Comparison of ENCODE assay signal across 9 mouse cellular contexts in the genomic region with DNA sequence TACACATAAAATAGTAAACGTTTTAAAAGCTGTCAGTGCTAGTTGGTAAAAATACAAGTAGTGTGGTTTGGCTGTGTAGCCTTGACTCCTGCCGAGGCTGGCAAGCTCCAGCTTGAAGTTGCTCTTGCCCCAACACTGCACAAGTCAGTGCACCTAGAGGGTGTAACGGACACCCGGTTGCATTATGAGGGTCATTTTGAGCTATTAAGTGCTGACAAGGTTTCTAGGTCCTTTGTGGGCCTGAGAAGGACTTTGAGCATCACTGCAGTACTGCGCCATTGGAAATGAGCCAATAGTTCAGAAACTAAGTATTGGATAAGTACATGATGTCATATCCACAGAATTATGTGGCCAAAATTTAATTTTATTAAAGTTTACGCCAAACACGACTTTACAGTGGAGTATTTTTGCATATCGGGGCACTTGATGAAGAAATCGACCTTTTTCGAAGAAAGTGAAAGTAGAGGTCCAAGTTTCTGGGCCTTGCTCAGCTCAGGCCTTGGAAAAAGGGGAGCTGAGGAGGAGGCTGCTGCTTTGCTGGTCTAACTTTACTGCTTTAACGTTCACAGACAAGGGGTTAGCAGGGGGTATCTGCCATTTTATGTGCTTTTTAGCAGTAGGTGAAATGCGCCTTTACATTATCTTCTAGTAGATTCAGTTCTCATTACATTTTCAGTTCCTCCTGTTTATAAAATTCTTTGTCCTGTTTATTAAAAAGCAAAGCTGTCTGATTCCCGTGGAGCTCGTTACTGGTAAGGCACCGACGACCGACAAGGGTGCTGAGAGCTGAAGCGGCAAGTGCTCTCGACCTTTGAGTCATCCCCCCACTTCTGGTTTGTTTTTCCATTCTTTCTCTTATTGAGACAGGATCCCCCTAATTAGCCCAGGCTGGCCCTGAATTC. TPM values are rescaled to one million over a fixed set of nuclear protein-coding genes. Genes with fewer than 3 reads are reported as not detected.
DNase-seq lines count a peak whose midpoint lies in the region; ATAC-seq and TF ChIP-seq lines count a peak whose summit lies in the region.
"Had no signal": no experiment of that assay in that cellular context is flagged by ENCODE, and none has a peak within 500 bp of the region (broad histone marks: within the 10 kb centered on the region; RNA-seq: fewer than 3 reads in every experiment).

No protein-coding gene starts in this region.

- DNase-seq in limb, embryonic 10.5 days (ENCODE audit: low spot score): no peak
- DNase-seq in MEL (ENCODE audit: low read depth, low spot score): peak; percentile 76
- DNase-seq in cerebellum, adult 9-11 months: no peak
- no peak for DNase-seq in ovary, adult 18-20 months (ENCODE audit: low spot score)
- DNase-seq: midbrain, embryonic 14.5 days had no signal

- TF ChIP-seq CTCF in MEL (IDR thresholded peaks at IDR 0.05 in 2 of 3, conservative IDR thresholded peaks at IDR 0.05 in 1 of 3; ENCODE audit: control insufficient read depth in 1 of 3, insufficient read depth in 1 of 3, low read depth in 2 of 3, low read length in 3 of 3, poor library complexity in 1 of 3, severe bottlenecking in 1 of 3): no peak

- WGBS in limb, embryonic 15.5 days: 53% methylated on average over 19 of the region's 19 CpGs
- WGBS in limb, embryonic 10.5 days: 74% methylated on average over 19 of the region's 19 CpGs

- H3K9me3 ChIP-seq in limb, embryonic 15.5 days: no peaks in the 10 kb centered on the region
- no peaks in the 10 kb centered on the region for H3K9me3 ChIP-seq in limb, embryonic 10.5 days (replicated peaks)
- H3K9me3 ChIP-seq in MEL (replicated peaks; ENCODE audit: insufficient read depth, low read length): no peaks in the 10 kb centered on the region

- no peaks in the 10 kb centered on the region for H3K36me3 ChIP-seq in limb, embryonic 15.5 days
- H3K36me3 ChIP-seq in limb, embryonic 10.5 days: no peaks in the 10 kb centered on the region
- H3K36me3 ChIP-seq in MEL (ENCODE audit: control insufficient read depth in 1 of 2, insufficient read depth in 2 of 2, low read length in 2 of 2) (peaks cover 0 to 49% of the 10 kb centered on the region in 2 experiments; a peak in 2 of 4 replicates), myocyte (ENCODE audit: control insufficient read depth, insufficient read depth) (no peaks in the 10 kb centered on the region)

- no peak overlapping the region for H3K4me2 ChIP-seq in limb, embryonic 15.5 days
- peak overlapping the region; percentile 39 for H3K4me2 ChIP-seq in myocyte (ENCODE audit: low read depth)

- 0 out of 2 replicates have a peak overlapping the region, but pooled peaks have one; percentile 47 for H3K27ac ChIP-seq in limb, embryonic 15.5 days
- H3K27ac ChIP-seq in limb, embryonic 10.5 days: no peak overlapping the region
- peak overlapping the region; percentile 76 for H3K27ac ChIP-seq in MEL (ENCODE audit: control insufficient read depth, low read depth, low read length)

- no peak for ATAC-seq in limb, embryonic 15.5 days (ENCODE audit: insufficient number of reproducible peaks, low FRiP score, low TSS enrichment, low read depth)
- peak; percentile 48 for ATAC-seq in erythroblast, adult 5-6 weeks (replicated peaks; ENCODE audit: low FRiP score, poor library complexity, severe bottlenecking)
- ATAC-seq: activated CD4-positive, CD25-positive, alpha-beta regulatory T cell, adult 4 months had no signal

- H3K4me1 ChIP-seq in limb, embryonic 15.5 days: peaks cover 5% of the 10 kb centered on the region
- no peaks in the 10 kb centered on the region; the same call in 1 of the 2 replicates for H3K4me1 ChIP-seq in limb, embryonic 10.5 days
- H3K4me1 ChIP-seq in MEL (ENCODE audit: control insufficient read depth in 1 of 2, insufficient read depth in 2 of 2, low read length in 2 of 2): peaks cover 29 to 32% of the 10 kb centered on the region in 2 experiments

- H3K79me2 ChIP-seq in MEL (ENCODE audit: control insufficient read depth, insufficient read depth, low read length, poor library complexity) (peaks cover 63% of the 10 kb centered on the region), myocyte (ENCODE audit: control insufficient read depth, insufficient read depth) (peaks cover 19% of the 10 kb centered on the region)

- no peak overlapping the region for H3K4me3 ChIP-seq in limb, embryonic 15.5 days
- H3K4me3 ChIP-seq in limb, embryonic 10.5 days: no peak overlapping the region
- H3K4me3 ChIP-seq in MEL (ENCODE audit: control insufficient read depth in 1 of 2, insufficient read depth in 1 of 2, low read depth in 2 of 2, low read length in 2 of 2) (peak overlapping the region; percentile 69 to 94), myocyte (no peak overlapping the region)

- no peak overlapping the region for H3ac ChIP-seq in myocyte (ENCODE audit: control insufficient read depth, insufficient read length)

- no peaks in the 10 kb centered on the region for H3K27me3 ChIP-seq in limb, embryonic 15.5 days
- no peaks in the 10 kb centered on the region for H3K27me3 ChIP-seq in limb, embryonic 10.5 days (ENCODE audit: low read depth, poor library complexity, severe bottlenecking)
- no peaks in the 10 kb centered on the region for H3K27me3 ChIP-seq in MEL (ENCODE audit: control insufficient read depth in 1 of 2, insufficient read depth in 2 of 2, low read length in 2 of 2)
- no peaks in the 10 kb centered on the region for H3K27me3 ChIP-seq in myocyte (ENCODE audit: control insufficient read depth, insufficient read depth, insufficient read length)

- no peak overlapping the region for H3K9ac ChIP-seq in limb, embryonic 15.5 days
- H3K9ac ChIP-seq in MEL (ENCODE audit: control insufficient read depth, low read depth, low read length, poor library complexity, severe bottlenecking): peak overlapping the region; percentile 80

- no peak for TF ChIP-seq POLR2A in MEL (IDR thresholded peaks at IDR 0.05; ENCODE audit: control insufficient read depth in 1 of 2, insufficient read depth in 1 of 2, low read depth in 1 of 2, low read length in 2 of 2, poor library complexity in 1 of 2)
- no peak for TF ChIP-seq POLR2A in myocyte (IDR thresholded peaks at IDR 0.05; ENCODE audit: insufficient read length, low read depth)

- TF ChIP-seq EP300 in MEL (IDR thresholded peaks at IDR 0.05; ENCODE audit: low read depth in 1 of 2, low read length in 2 of 2): no peak; a peak in 1 of 4 replicates

- TF ChIP-seq RAD21 in MEL (IDR thresholded peaks at IDR 0.05; ENCODE audit: low read depth, low read length): no peak

TF ChIP-seq in MEL, 35 proteins besides CTCF, POLR2A, EP300 and RAD21 (continues in another document):
- TF ChIP-seq SIN3A (IDR thresholded peaks at IDR 0.05; ENCODE audit: low read length) (0 out of 2 replicates have a peak, but pooled peaks have one; percentile 12), ELF1 (IDR thresholded peaks at IDR 0.05; ENCODE audit: low read depth, low read length) (no peak), MYC (IDR thresholded peaks at IDR 0.05; ENCODE audit: low read depth, low read length) (no peak), CHD2 (IDR thresholded peaks at IDR 0.05; ENCODE audit: low read length) (no peak), BHLHE40 (IDR thresholded peaks at IDR 0.05; ENCODE audit: borderline replicate concordance, low read depth, low read length) (no peak), HCFC1 (IDR thresholded peaks at IDR 0.05; ENCODE audit: low read depth, low read length) (no peak), GABPA (IDR thresholded peaks at IDR 0.05; ENCODE audit: low read depth, low read length) (no peak), ETS1 (IDR thresholded peaks at IDR 0.05; ENCODE audit: low read depth, low read length) (no peak; the same call in 1 of the 2 replicates), CHD1 (IDR thresholded peaks at IDR 0.05; ENCODE audit: low read depth, low read length) (no peak), E2F4 (IDR thresholded peaks at IDR 0.05; ENCODE audit: borderline replicate concordance, low read depth, low read length) (no peak), TBP (IDR thresholded peaks at IDR 0.05; ENCODE audit: low read depth, low read length) (no peak)

TF ChIP-seq in myocyte, 11 proteins besides CTCF, POLR2A, EP300 and RAD21:
- TF ChIP-seq USF1 (IDR thresholded peaks at IDR 0.05; ENCODE audit: low read depth) (no peak), TCF12 (IDR thresholded peaks at IDR 0.05; ENCODE audit: insufficient read depth, poor library complexity, severe bottlenecking) (no peak), POLR2AphosphoS2 (IDR thresholded peaks at IDR 0.05; ENCODE audit: insufficient read length, low read depth) (no peak)

RNA-seq across cellular contexts. Expression of a gene that starts 37.7 kb away (rescaled TPM):
- 40.9 and 42.1 TPM in 2 replicates for polyA plus RNA-seq in limb, embryonic 15.5 days (2015; fragmentation: Nextera tagmentation; extraction: Ambion mirVana)
- 39.2 and 41.0 TPM in 2 replicates for polyA plus RNA-seq in limb, embryonic 10.5 days (2016; fragmentation: Nextera tagmentation; extraction: Ambion mirVana)
- total RNA-seq in MEL (2012; rRNA removed): 14.5 and 15.9 TPM in 2 replicates
- polyA plus RNA-seq in MEL (2012; ENCODE audit: insufficient read depth in 1 of 2, insufficient read length in 2 of 2, low read depth in 1 of 2, low replicate concordance in 2 of 2, missing spikeins in 1 of 2) (10 to 100 TPM; 22.1 to 87.6 TPM), myocyte (2012; fragmentation: generic; extraction: Trizol) (10.1 TPM)
- total RNA-seq in erythroblast, adult 5-6 weeks (2015; ENCODE audit: low replicate concordance): 12.1 and 13.0 TPM in 2 replicates
- 30.7 and 45.6 TPM in 2 replicates for total RNA-seq in erythroblast, adult 5-6 weeks (2017; ENCODE audit: low replicate concordance)

RNA-seq across cellular contexts. Expression of a gene that starts 38.0 kb away (rescaled TPM):
- 14.7 and 18.1 TPM in 2 replicates for polyA plus RNA-seq in limb, embryonic 15.5 days (2015; fragmentation: Nextera tagmentation; extraction: Ambion mirVana)
- polyA plus RNA-seq in limb, embryonic 10.5 days (2016; fragmentation: Nextera tagmentation; extraction: Ambion mirVana): 3.6 and 5.8 TPM in 2 replicates
- 21.5 and 27.3 TPM in 2 replicates for total RNA-seq in MEL (2012; rRNA removed)
- polyA plus RNA-seq in MEL (2012; ENCODE audit: insufficient read depth in 1 of 2, insufficient read length in 2 of 2, low read depth in 1 of 2, low replicate concordance in 2 of 2, missing spikeins in 1 of 2) (10 to 100 TPM; 24.2 to 43.1 TPM), myocyte (2012; fragmentation: generic; extraction: Trizol) (3.6 TPM)
- total RNA-seq in erythroblast, adult 5-6 weeks (2015; ENCODE audit: low replicate concordance): 38.8 and 45.6 TPM in 2 replicates
- 83.8 and 92.9 TPM in 2 replicates for total RNA-seq in erythroblast, adult 5-6 weeks (2017; ENCODE audit: low replicate concordance)

Comparison
In these comparisons a context has a peak if more than half of its experiments do, and no peak if none do; other contexts are left out.
1. H3K4me3 ChIP-seq: peak in MEL (2 of 2); none in limb, embryonic 15.5 days (single experiment), limb, embryonic 10.5 days (single experiment) and myocyte (single experiment).